Mouse (Mus musculus) kidney, adult 2 months (tissue): ENCODE measurements around the gene Map4k4.

Experiments
- CTCF ChIP-seq: fragments of 200-500 bp; conservative IDR thresholded peaks from 2 replicates; pipeline ENCODE4 v1.5.1; 2011; ENCODE audit warnings: low read depth, mild to moderate bottlenecking, control low read depth, low read length, moderate library complexity, mixed read lengths; ENCODE audit not compliant: insufficient read depth, insufficient read length
- POLR2A ChIP-seq: fragments of 200-500 bp; IDR thresholded peaks from one replicate; pipeline ENCODE4 v1.6.1; 2011; ENCODE audit warnings: low read depth, low read length, control low read depth

GRCm38 (mm10) chr1:40073779-40074178 lies 173.1 kb downstream of the Map4k4 start, which contains the start of gene Il1r2:
- TF ChIP-seq CTCF (no peak), POLR2A (no peak)
